Mouse (Mus musculus): ENCODE results near the gene Lrrc29. TPM values are rescaled to one million over a fixed set of nuclear protein-coding genes. Genes with fewer than 3 reads are reported as not detected.

Lrrc29 gene
- total RNA-seq, 2 experiments from 2014 or later: 7.6 to 7.7 TPM

DNA sequence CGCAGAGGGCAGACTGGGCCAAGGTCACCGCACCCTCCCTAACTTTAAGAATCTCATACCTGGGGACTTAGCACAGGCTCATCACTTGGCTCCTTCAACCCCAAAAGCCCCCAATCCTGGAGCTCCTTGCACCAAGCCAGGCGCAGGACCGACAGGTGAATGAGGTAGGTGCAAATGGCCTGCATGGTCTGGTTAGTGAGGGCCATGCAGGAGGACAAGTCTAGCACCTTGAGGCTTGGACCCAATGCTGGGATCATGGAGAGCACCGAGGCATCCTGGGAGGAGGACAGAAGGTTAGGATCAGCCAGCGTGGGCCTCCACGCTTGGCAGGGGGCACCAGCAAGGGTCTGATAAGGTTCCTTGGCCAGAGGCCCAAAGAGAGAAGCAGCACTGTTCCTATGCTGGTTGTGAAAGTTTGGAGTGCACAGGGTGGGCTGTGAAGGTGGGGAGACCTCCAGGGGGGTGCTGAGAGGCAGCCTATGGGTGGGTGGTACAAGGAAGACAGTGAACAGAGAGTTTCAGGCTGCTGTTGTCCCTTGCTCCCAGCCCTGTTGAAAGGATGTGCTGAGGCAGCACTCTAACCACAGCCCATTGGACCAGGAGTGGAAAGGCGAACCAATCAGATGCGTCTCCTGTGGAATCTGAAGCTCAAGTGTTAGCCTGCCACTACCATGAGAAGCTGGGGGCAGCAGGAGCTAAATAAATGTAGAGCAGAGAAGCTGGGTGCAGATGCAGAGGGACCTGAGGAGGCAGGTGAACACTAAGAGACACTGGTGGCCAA lies 12.3 kb downstream of the Lrrc29 start:
- DNase-seq (ENCODE audit: low spot score in 2 of 2): no peak
- Histone ChIP-seq H3K4me3 (no peak overlapping the region), H3K27ac (no peak overlapping the region)
- no peak for TF ChIP-seq CTCF (conservative IDR thresholded peaks at IDR 0.05)

DNA sequence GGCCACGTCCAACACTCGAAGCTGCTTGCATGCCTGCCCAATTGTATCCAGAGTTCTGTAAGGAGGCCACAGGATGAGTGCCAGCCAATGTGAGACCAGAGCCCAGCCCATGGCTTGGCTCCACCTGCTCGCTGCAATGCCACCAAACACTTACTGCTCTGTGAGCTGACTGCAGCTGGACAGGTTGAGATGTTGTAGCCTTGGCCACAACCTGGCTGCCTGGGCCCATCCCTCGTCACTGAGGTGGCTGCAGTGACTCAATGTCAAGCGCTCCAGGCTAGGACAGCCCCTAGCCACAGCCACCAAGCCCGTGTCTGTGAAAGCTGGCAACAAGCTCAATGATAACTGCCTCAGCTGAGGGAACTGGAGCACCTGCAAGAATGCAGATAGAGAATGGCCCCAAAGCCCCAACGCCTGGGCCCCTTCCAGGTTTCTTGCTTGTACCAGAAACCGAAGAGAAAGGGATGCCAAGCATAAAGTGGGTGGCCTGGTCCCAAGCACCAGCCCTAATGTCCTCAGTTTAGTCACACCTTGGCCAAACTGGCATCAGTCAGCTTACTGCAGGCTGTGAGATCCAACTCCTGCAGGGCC lies 13.1 kb downstream of the Lrrc29 start:
- DNase-seq (ENCODE audit: low spot score in 2 of 2): no peak
- Histone ChIP-seq H3K4me3 (no peak overlapping the region), H3K27ac (no peak overlapping the region)
- TF ChIP-seq CTCF (conservative IDR thresholded peaks at IDR 0.05): no peak

DNA sequence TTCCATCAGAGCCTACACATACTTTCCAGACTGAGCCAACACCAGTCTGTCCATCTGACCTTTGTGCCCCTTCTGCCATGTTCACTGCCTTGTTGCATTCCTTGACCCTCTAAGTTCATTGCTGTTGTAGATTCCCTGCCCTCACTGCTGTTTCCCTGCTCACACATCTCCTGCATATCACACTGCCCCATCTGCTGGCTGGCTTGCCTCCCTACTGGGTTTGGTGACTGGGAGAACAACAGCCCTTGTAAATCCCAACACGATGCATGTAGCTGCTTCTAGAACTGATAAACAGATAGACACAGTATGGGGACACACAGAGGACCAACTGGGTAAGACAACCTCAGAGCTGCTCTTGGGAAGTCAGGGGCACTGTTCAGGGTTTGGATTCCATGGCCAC lies 14.4 kb downstream of the Lrrc29 start:
- peak; percentile 42 for TF ChIP-seq CTCF (conservative IDR thresholded peaks at IDR 0.05)
- no peak for DNase-seq (ENCODE audit: low spot score in 2 of 2)
- Histone ChIP-seq H3K27ac (no peak overlapping the region; the same call in 1 of the 2 replicates), H3K4me3 (no peak overlapping the region)

DNA sequence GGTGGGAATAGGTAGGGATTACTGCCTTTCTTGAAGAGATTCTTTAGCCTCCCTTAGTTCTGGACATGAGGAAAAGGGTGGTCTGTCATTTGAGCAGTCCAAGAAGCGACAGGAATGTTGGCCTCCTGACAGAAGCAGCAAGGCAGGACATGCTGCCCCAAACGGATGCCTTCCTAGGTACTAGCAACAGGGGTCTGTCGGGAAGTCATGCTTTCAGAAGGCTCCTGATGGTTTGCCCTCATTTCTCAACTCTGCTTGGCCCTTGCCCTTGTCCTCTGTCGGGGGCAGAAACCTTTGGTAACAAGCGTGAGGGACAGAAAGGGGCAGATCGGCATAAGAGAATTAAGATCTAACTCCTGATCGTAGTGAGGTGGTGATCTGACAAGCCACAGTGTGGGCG lies 16.0 kb downstream of the Lrrc29 start:
- DNase-seq (ENCODE audit: low spot score in 2 of 2): no peak
- H3K4me3 ChIP-seq: no peak overlapping the region
- TF ChIP-seq CTCF (conservative IDR thresholded peaks at IDR 0.05): no peak
- no peak overlapping the region for H3K27ac ChIP-seq

- no peak for DNase-seq (ENCODE audit: low spot score in 2 of 2)
- no peak for TF ChIP-seq CTCF (conservative IDR thresholded peaks at IDR 0.05)
- H3K4me3 ChIP-seq: no peak overlapping the region
- H3K27ac ChIP-seq: no peak overlapping the region
Measured at GRCm38 (mm10) chr8:105309142-105309847, 16.8 kb downstream of the Lrrc29 start.

DNA sequence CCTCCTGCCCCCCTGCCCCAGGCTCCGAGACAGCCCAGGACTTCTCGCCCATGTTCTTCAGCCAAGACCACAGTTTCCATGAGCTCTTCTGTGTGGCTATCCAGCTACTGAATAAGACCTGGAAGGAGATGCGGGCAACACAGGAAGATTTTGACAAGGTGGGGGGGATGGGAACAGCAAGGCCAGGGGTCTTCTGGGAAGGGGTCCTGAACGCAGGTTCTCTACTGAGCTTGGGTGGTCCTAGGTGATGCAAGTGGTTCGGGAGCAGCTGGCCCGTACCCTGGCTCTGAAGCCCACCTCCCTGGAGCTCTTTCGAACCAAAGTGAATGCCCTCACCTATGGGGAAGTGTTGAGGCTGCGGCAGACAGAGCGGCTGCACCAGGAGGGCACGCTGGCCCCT lies 17.6 kb downstream of the Lrrc29 start:
- no peak for DNase-seq (ENCODE audit: low spot score in 2 of 2)
- no peak for TF ChIP-seq CTCF (conservative IDR thresholded peaks at IDR 0.05)
- Histone ChIP-seq H3K27ac (no peak overlapping the region), H3K4me3 (no peak overlapping the region)

- no peak for TF ChIP-seq CTCF (conservative IDR thresholded peaks at IDR 0.05)
- no peak for DNase-seq (ENCODE audit: low spot score in 2 of 2)
Measured at GRCm38 (mm10) chr8:105307670-105308069, 18.4 kb downstream of the Lrrc29 start.

GRCm38 (mm10) chr8:105306146-105306691 lies 19.9 kb downstream of the Lrrc29 start:
- TF ChIP-seq CTCF (conservative IDR thresholded peaks at IDR 0.05): peak; percentile 49
- peak overlapping the region; percentile 40 for H3K4me3 ChIP-seq
- H3K27ac ChIP-seq: peak overlapping the region; percentile 76
- DNase-seq (ENCODE audit: low spot score in 2 of 2): no peak

More at GRCm38 (mm10) chr8:105307670-105308069, 18.4 kb downstream of the Lrrc29 start:
- no peak overlapping the region for H3K4me3 ChIP-seq
- no peak overlapping the region for H3K27ac ChIP-seq

DNA sequence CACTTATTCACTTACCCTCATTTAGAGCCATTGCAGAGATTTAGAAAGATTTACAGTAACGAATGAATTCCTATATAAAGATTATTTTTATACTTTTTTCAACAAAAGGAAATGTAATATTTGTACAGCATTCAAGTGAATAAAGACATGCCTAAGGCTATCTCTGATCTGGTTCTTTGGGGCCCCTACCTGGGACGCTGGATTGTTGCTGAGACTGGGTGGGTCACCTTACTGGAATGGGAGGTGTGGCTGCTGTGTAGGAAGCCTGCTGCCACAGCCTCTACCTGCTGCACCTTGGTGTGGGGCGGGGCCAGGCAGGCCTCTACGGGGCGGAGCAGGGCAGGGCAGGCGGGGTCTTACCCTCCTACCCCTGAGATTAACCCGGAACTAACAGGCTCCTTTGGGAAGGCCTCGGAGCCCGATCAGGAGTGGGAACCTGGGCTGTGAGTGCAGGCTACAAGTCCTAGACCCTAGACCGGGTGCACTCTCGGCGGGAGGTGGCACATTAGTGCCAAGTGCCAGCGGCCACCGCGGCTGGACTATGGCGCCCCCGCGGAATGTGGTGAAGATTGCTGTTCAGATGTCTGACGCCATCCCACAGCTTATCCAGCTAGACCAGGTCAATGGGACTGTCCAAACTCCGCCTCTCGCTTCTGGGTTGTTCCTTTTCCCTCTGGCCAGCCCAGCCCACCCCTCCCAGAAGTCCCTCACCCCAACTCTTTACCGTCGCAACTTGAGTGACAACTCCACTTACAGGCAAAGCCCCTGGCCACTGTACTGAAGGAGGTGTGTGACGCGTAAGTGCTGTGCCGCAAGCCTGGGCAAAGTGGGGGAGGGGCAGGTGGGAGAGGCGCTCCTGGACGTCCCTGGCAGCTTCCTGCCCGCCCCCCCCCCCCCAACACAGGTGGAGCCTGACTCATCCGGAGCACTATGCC lies 20.6 kb downstream of the Lrrc29 start, which contains the start of gene Elmo3:
Gene Elmo3 (plus strand): TSS at position 391 of the 935 bp plus-strand sequence.
- Histone ChIP-seq H3K4me3 (peak within 1 kb of the TSS; percentile 40), H3K27ac (peak within 1 kb of the TSS; percentile 76)
- no peak for TF ChIP-seq CTCF (conservative IDR thresholded peaks at IDR 0.05)
- no peak for DNase-seq (ENCODE audit: low spot score in 2 of 2)

DNA sequence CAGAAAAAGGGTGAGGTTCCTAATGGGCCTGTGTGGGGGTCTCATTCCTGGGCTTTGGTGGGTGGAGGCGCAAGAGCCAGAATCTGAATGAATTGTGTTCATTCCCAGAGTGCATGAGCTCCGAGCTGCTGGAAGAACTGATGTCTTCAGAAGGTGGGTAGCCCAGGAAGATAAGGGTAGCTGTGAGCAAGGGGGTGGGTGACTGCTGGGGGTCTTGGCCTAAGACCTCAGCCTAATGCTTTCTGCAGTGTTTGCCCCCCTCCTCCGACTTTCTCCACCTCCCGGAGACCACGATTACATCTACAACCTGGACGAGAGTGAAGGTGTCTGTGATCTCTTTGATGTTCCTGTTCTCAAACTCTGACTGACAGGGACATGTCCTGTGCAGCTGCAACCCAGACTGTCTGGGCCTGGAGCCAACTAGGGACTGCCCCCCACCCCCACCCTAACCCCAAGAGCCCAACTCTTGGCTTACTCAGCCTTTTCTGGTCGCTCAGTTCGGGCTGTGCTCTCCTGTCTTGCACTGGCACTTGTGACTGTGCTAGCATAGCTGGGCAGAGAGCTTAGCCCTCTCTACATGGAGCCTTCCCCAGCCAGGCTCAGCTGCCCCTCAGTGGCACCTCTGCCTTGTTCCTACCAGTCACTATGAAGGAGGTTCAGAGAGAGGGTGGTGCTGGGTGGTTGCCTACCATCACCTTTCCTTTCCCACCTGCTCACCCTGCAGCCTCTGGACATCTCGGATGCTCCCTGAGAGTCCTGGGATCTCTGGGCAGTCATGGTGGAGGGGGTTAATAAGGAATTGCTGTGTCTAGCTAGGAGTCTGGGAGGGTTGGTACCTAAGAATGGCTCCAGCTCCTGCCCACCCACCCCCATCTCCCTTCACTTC lies 21.5 kb downstream of the Lrrc29 start:
- no peak overlapping the region for H3K4me3 ChIP-seq
- no peak for TF ChIP-seq CTCF (conservative IDR thresholded peaks at IDR 0.05)
- H3K27ac ChIP-seq: peak overlapping the region; percentile 76
- no peak for DNase-seq (ENCODE audit: low spot score in 2 of 2)

- Histone ChIP-seq H3K27ac (no peak overlapping the region; the same call in 1 of the 2 replicates), H3K4me3 (no peak overlapping the region)
- TF ChIP-seq CTCF (conservative IDR thresholded peaks at IDR 0.05): no peak
- no peak for DNase-seq (ENCODE audit: low spot score in 2 of 2)
Measured at GRCm38 (mm10) chr8:105303874-105304273, 22.2 kb downstream of the Lrrc29 start.

Measured in layer of hippocampus, adult 2 months (tissue).